Mouse (Mus musculus) naive thymus-derived CD4-positive, alpha-beta T cell, adult 2 months (primary cell): ENCODE results near the gene Psors1c2.
"Not testable (repeated sequence)": the region's sequence is repeated elsewhere in the genome, so short reads cannot be mapped to it uniquely, and the experiment has no call there.

Experiments used
- DNase-seq: peaks from one replicate; pipeline ENCODE4 v3.0.0-alpha.2; 2011; ENCODE audit warnings: low read depth

The Psors1c2 gene

GRCm38 (mm10) chr17:35532901-35533300 lies at the start of gene Psors1c2:
Gene Psors1c2 (plus strand): TSS chr17:35533201.
- no peak for DNase-seq

- peak; percentile 81 for DNase-seq
Measured at GRCm38 (mm10) chr17:35484066-35484465, 48.9 kb upstream of the Psors1c2 start.

- no peak for DNase-seq
Measured at GRCm38 (mm10) chr17:35485702-35486101, 47.3 kb upstream of the Psors1c2 start.

- DNase-seq, result no peak
Measured at GRCm38 (mm10) chr17:35486726-35487125, 46.3 kb upstream of the Psors1c2 start.

GRCm38 (mm10) chr17:35488041-35488440 lies 45.0 kb upstream of the Psors1c2 start:
- no peak for DNase-seq

- DNase-seq, result no peak
Measured at GRCm38 (mm10) chr17:35490320-35490719, 42.7 kb upstream of the Psors1c2 start.

- DNase-seq, result no peak
Measured at GRCm38 (mm10) chr17:35497124-35497523, 35.9 kb upstream of the Psors1c2 start.

- no peak for DNase-seq
Measured at GRCm38 (mm10) chr17:35502226-35502625, 30.8 kb upstream of the Psors1c2 start.

GRCm38 (mm10) chr17:35502762-35503161 lies 30.2 kb upstream of the Psors1c2 start:
- DNase-seq, result no peak

- no peak for DNase-seq
Measured at GRCm38 (mm10) chr17:35503849-35504248, 29.2 kb upstream of the Psors1c2 start.

- no peak for DNase-seq
Measured at GRCm38 (mm10) chr17:35504628-35505481, 28.1 kb upstream of the Psors1c2 start.

- DNase-seq, result no peak
Measured at GRCm38 (mm10) chr17:35505776-35506175, 27.2 kb upstream of the Psors1c2 start, which contains the start of gene Pou5f1. Gene Pou5f1 (plus strand): TSS chr17:35506018.

- no peak for DNase-seq
Measured at GRCm38 (mm10) chr17:35506881-35507280, 26.1 kb upstream of the Psors1c2 start.

- DNase-seq, result peak; percentile 25
Measured at GRCm38 (mm10) chr17:35507556-35508260, 25.3 kb upstream of the Psors1c2 start.

GRCm38 (mm10) chr17:35508279-35508678 lies 24.7 kb upstream of the Psors1c2 start:
- DNase-seq, result not testable (repeated sequence)

GRCm38 (mm10) chr17:35509284-35509683 lies 23.7 kb upstream of the Psors1c2 start:
- peak; percentile 66 for DNase-seq

- DNase-seq, result peak; percentile 35
Measured at GRCm38 (mm10) chr17:35512916-35513626, 19.9 kb upstream of the Psors1c2 start.

GRCm38 (mm10) chr17:35513886-35514285 lies 19.1 kb upstream of the Psors1c2 start:
- DNase-seq, result peak; percentile 84

- DNase-seq, result no peak
Measured at GRCm38 (mm10) chr17:35514756-35515155, 18.2 kb upstream of the Psors1c2 start.

- DNase-seq, result peak; percentile 64
Measured at GRCm38 (mm10) chr17:35515911-35516640, 16.9 kb upstream of the Psors1c2 start.

GRCm38 (mm10) chr17:35516652-35517500 lies 16.1 kb upstream of the Psors1c2 start, which contains the start of the genes Tcf19 and Cchcr1:
Gene Tcf19 (minus strand): TSS chr17:35516824.
Gene Cchcr1 (plus strand): TSS chr17:35517100.
- peak; percentile 94 for DNase-seq
